In genomic region chr3:122611761-122612160, GRCm38 (mm10) we compare ENCODE assay signal across 22 mouse cellular contexts. TPM values are rescaled to one million over a fixed set of nuclear protein-coding genes. Genes with fewer than 3 reads are reported as not detected.
DNase-seq lines count a peak whose midpoint lies in the region; ATAC-seq lines count a peak whose summit lies in the region.
"Had no signal": no experiment of that assay in that cellular context is flagged by ENCODE, and none has a peak within 500 bp of the region (broad histone marks: within the 10 kb centered on the region; RNA-seq: fewer than 3 reads in every experiment).

No protein-coding gene starts in this region.

- ATAC-seq in megakaryocyte progenitor cell, adult 5-6 weeks (replicated peaks; ENCODE audit: poor library complexity): 0 out of 2 replicates have a peak, but pooled peaks have one; percentile 26
- ATAC-seq: CD4-positive, CD25-positive, alpha-beta regulatory T cell, adult 4 months; forebrain, embryonic 14.5 days; hindbrain, embryonic 16.5 days; intestine, embryonic 15.5 days had no signal

- peak; percentile 24 for DNase-seq in heart, adult 11 months
- DNase-seq in heart, postnatal 4 days: no peak
- DNase-seq in kidney, postnatal 14 days: peak; percentile 11
- DNase-seq in kidney, postnatal 36 days: no peak
- peak; percentile 54 for DNase-seq in 416B (ENCODE audit: low read depth)
- no peak for DNase-seq in cerebellum, postnatal 14 days
- DNase-seq in adrenal gland, adult 18-20 months (ENCODE audit: low spot score in 2 of 2): no peak
- DNase-seq: adrenal gland, adult 8-10 months; adrenal gland, postnatal 25 days; B cell, adult 2 months; cerebellum, adult 11-12 months; cerebellum, adult 8-10 months; cerebellum, postnatal 10 days; gastrocnemius, postnatal 25 days; heart, postnatal 10 days; heart, postnatal 36 days had no signal

RNA-seq across cellular contexts. Expression of gene Fnbp1l, which starts 7.8 kb away (rescaled TPM):
- 10 to 100 TPM; 63.6 to 64.1 TPM for total RNA-seq in heart, postnatal 4 days (2021)
- 9.0 and 13.4 TPM in 2 replicates for total RNA-seq in megakaryocyte progenitor cell, adult 5-6 weeks (2015)
- 11.0 and 12.7 TPM in 2 replicates for total RNA-seq in megakaryocyte progenitor cell, adult 5-6 weeks (2017)
- total RNA-seq in adrenal gland, adult 18-20 months (2021): 10 to 100 TPM; 16.5 to 16.8 TPM
- total RNA-seq: MEL had no signal

Comparison
In these comparisons a context has a peak if more than half of its experiments do, and no peak if none do; other contexts are left out.
1. DNase-seq: peak in heart, adult 11 months (single experiment), kidney, postnatal 14 days (single experiment) and 416B (single experiment); none in heart, postnatal 4 days (single experiment), kidney, postnatal 36 days (0 of 2), cerebellum, postnatal 14 days (0 of 2) and adrenal gland, adult 18-20 months (0 of 2).